Mouse (Mus musculus) A20 (cell line): Measurements from ENCODE around the gene Prss3.
"Not testable (repeated sequence)": the region's sequence is repeated elsewhere in the genome, so short reads cannot be mapped to it uniquely, and the experiment has no call there.

Experiments used
- DNase-seq: peaks from one replicate; pipeline ENCODE4 v3.0.0-alpha.2; 2011; ENCODE audit warnings: low read depth, low spot score

Gene Prss3

DNA sequence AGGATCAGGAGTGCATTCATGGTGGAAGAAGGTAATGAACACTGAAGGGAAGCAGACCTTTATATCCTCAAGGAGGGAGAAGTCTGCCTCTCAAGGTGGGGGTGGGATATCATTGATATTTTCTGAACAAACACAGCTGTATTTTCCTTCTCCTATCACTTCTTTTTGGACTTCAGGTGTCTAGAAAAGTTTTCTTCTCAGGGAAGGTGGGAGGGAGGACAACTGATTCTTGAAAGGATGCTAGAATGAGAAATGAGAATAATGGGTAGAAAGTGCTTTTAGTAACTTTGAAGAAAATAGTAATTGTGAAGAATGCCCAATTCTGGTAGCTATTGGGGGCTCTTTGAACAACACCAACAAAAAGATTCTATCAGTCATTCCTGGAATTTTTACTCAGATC lies at the start of gene Prss3:
Gene Prss3, minus strand, starts transcription at position 101 of the 400 bp plus-strand sequence.
- DNase-seq = not testable (repeated sequence)

DNA sequence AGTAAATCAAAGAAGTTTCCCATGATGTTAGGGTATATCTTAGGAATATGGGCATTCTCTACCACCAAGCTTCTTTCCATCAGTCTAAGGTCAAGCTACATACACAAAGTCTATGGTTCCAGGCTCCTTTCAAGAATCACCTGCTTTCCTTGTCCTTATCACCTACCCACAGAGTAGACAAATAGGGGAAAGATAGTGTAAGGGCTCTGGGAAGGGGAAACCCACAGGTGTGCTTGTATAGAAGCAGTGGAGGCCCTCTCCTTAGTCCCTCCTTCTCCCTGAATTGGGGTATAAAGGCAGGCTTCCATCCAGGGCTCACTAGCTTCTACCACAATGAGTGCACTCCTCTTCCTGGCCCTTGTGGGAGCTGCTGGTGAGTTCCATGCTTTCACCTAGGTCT lies 14.6 kb upstream of the Prss3 start, which contains the start of gene Gm5771:
Gene Gm5771, plus strand, starts transcription at position 301 of the 400 bp plus-strand sequence.
- DNase-seq = not testable (repeated sequence)

- not testable (repeated sequence) for DNase-seq
These were observed 14.2 kb upstream of the Prss3 start for GRCm38 (mm10) chr6:41391640-41392039.

DNA sequence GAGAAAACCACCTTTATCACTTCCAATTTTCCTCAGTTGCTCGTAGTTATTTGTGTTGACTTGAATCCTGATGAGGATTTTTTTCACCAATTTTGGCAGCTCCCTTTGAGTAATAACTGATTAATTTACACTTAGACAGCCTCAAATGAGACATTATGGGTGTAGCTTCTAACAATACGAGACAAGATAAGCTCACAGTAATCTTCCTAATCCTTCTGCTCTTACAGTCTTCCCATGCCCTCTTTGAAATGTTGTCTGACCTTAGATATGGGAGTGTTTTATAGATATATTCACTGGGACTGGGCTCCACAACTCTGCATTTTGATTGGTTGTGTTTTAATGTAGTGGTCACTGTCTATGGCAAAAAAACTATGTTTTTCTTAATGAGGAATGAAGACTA lies 9.3 kb upstream of the Prss3 start:
- no peak for DNase-seq

- DNase-seq = not testable (repeated sequence)
These were observed 3.7 kb downstream of the Prss3 start for GRCm38 (mm10) chr6:41373772-41374171.

DNA sequence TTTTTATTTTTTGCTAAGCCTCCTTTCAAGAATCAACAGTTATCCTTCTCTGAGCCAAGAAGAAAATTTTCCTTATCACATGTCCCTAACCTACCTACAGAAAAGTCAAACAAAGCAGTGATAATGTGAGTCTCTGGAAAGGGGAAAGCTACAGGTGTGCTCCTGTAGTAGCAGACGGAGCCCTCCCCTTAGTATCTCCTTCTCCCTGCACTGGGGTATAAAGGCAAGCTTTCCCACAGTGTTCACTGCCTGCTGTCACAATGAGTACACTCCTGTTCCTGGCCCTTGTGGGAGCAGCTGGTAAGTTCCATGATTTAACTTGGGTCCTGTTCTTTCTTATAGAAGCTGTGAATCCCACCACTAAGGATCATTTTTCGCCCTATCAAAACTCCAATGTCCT lies 23.5 kb downstream of the Prss3 start, which contains the start of gene Try10:
Gene Try10, plus strand, starts transcription at position 174 of the 400 bp plus-strand sequence.
- no peak for DNase-seq
